Mouse (Mus musculus) gastrocnemius, postnatal 14 days (tissue): ENCODE measurements around the gene Atrip. TPM values are rescaled to one million over a fixed set of nuclear protein-coding genes. Genes with fewer than 3 reads are reported as not detected.

Experiments used
- DNase-seq: peaks from one replicate; pipeline ENCODE4 v3.0.0; 2021; ENCODE audit warnings: mixed read lengths
- intact Hi-C: fragments of 180-260 bp; cut with DNase I; formaldehyde crosslinking; loops from one replicate; pipeline ENCODE4 v1.15.1; 2025; ENCODE audit warnings: low total_unique reads
- total RNA-seq, 2 experiments: library from RNA; stranded (reverse); gene quantifications; 2 replicates each; pipeline ENCODE4 v1.2.3; 2021

Gene Atrip
- total RNA-seq, 2 experiments from 2014 or later = 7.4 to 7.5 TPM

- intact Hi-C loops = no loop called here
- no peak for DNase-seq
Observed at GRCm38 (mm10) chr9:109060898-109061295, 13.0 kb downstream of the Atrip start.

GRCm38 (mm10) chr9:109060184-109060897 is 13.6 kb downstream of the Atrip start:
- DNase-seq = no peak
- intact Hi-C loops = no loop called here

- peak; percentile 92 for DNase-seq
- intact Hi-C loops = loop anchor here (2.0 kb wide), 1 partner anchor 55 kb away; no protein-coding TSS in a partner anchor
Observed at GRCm38 (mm10) chr9:109059136-109059903, 14.6 kb downstream of the Atrip start, which contains the start of gene Trex1. TSS of gene Trex1 (minus strand) at chr9:109059734.

- intact Hi-C loops = loop anchor here (2.0 kb wide), 1 partner anchor 53 kb away; no protein-coding TSS in a partner anchor
- no peak for DNase-seq
Observed at GRCm38 (mm10) chr9:109058006-109058765, 15.7 kb downstream of the Atrip start.

- DNase-seq = no peak
- intact Hi-C loops = no loop called here
Observed at GRCm38 (mm10) chr9:109057543-109057942, 16.4 kb downstream of the Atrip start.

- no peak for DNase-seq
- intact Hi-C loops = no loop called here
Observed at GRCm38 (mm10) chr9:109056916-109057315, 17.0 kb downstream of the Atrip start.

GRCm38 (mm10) chr9:109056081-109056690 is 17.7 kb downstream of the Atrip start:
- DNase-seq = no peak
- intact Hi-C loops = no loop called here

- DNase-seq = no peak
- intact Hi-C loops = no loop called here
Observed at GRCm38 (mm10) chr9:109055271-109056030, 18.5 kb downstream of the Atrip start.

- intact Hi-C loops = no loop called here
- peak; percentile 59 for DNase-seq
Observed at GRCm38 (mm10) chr9:109054712-109055111, 19.2 kb downstream of the Atrip start.

GRCm38 (mm10) chr9:109053851-109054250 is 20.1 kb downstream of the Atrip start:
- intact Hi-C loops = no loop called here
- no peak for DNase-seq

GRCm38 (mm10) chr9:109053366-109053765 is 20.6 kb downstream of the Atrip start:
- intact Hi-C loops = no loop called here

GRCm38 (mm10) chr9:109052490-109053260 is 21.2 kb downstream of the Atrip start:
- intact Hi-C loops = no loop called here
- no peak for DNase-seq

More at GRCm38 (mm10) chr9:109053366-109053765, 20.6 kb downstream of the Atrip start:
- no peak for DNase-seq

GRCm38 (mm10) chr9:109051651-109052489 is 22.1 kb downstream of the Atrip start:
- intact Hi-C loops = no loop called here
- no peak for DNase-seq

- intact Hi-C loops = no loop called here
- no peak for DNase-seq
Observed at GRCm38 (mm10) chr9:109051011-109051501, 22.9 kb downstream of the Atrip start.

- DNase-seq = no peak
- intact Hi-C loops = no loop called here
Observed at GRCm38 (mm10) chr9:109050674-109050997, 23.3 kb downstream of the Atrip start.

- DNase-seq = no peak
- intact Hi-C loops = no loop called here
Observed at GRCm38 (mm10) chr9:109049996-109050673, 23.8 kb downstream of the Atrip start.

- no peak for DNase-seq
Observed at GRCm38 (mm10) chr9:109049316-109049715, 24.6 kb downstream of the Atrip start.

More at GRCm38 (mm10) chr9:109049316-109049715, 24.6 kb downstream of the Atrip start:
- intact Hi-C loops = no loop called here
